Mouse (Mus musculus) gonadal fat pad, adult 2 months (tissue): ENCODE results near the gene Gm49486. TPM values are rescaled to one million over a fixed set of nuclear protein-coding genes. Genes with fewer than 3 reads are reported as not detected.

Source experiments
- polyA plus RNA-seq: library from polyadenylated mRNA; depleted of rRNA; stranded (reverse); fragments of >200 nt; gene quantifications from 2 replicates; pipeline ENCODE4 v1.2.3, GENCODE M21; 2012; rRNA removed

Gm49486 gene
- polyA plus RNA-seq, 1 experiment, result 0.11 TPM

Other genes starting within 250 kb of the Gm49486 start
- gene H1f0, start 200.9 kb upstream of the Gm49486 start, polyA plus RNA-seq, result 71.6 and 91.7 TPM in 2 replicates
- gene Galr3, start 187.5 kb upstream of the Gm49486 start, polyA plus RNA-seq, result 1.7 and 2.9 TPM in 2 replicates
- gene Ankrd54, start 166.5 kb upstream of the Gm49486 start, polyA plus RNA-seq, result 58.2 and 59.8 TPM in 2 replicates
- gene Eif3l, start 154.2 kb upstream of the Gm49486 start, polyA plus RNA-seq, result 176 and 195 TPM in 2 replicates
- gene Micall1, start 120.5 kb upstream of the Gm49486 start, polyA plus RNA-seq, result 25.2 and 28.3 TPM in 2 replicates
- gene Polr2f, start 88.4 kb upstream of the Gm49486 start, polyA plus RNA-seq, result 41.4 and 56.3 TPM in 2 replicates
- gene 1700088E04Rik, start 88.1 kb upstream of the Gm49486 start, polyA plus RNA-seq, result 15.7 and 15.8 TPM in 2 replicates
- 0.85 and 1.5 TPM in 2 replicates for gene Sox10, start 64.2 kb upstream of the Gm49486 start, polyA plus RNA-seq
- 33.0 and 33.9 TPM in 2 replicates for gene Pick1, start 218 bp upstream of the Gm49486 start, polyA plus RNA-seq
- 0.06 and 0.26 TPM in 2 replicates for gene Slc16a8, start 25.4 kb downstream of the Gm49486 start, polyA plus RNA-seq
- 1.3 and 1.9 TPM in 2 replicates for gene Baiap2l2, start 56.1 kb downstream of the Gm49486 start, polyA plus RNA-seq
- 40.8 and 44.8 TPM in 2 replicates for gene Pla2g6, start 99.0 kb downstream of the Gm49486 start, polyA plus RNA-seq
- 3.1 and 3.7 TPM in 2 replicates for gene Maff, start 117.2 kb downstream of the Gm49486 start, polyA plus RNA-seq
- gene Tmem184b, start 174.2 kb downstream of the Gm49486 start, polyA plus RNA-seq, result 76.1 and 82.9 TPM in 2 replicates
- gene Csnk1e, start 226.2 kb downstream of the Gm49486 start, polyA plus RNA-seq, result 77.4 and 101 TPM in 2 replicates